Mouse (Mus musculus): ENCODE results near the gene Pomgnt2.

GRCm38 (mm10) chr9:122014241-122014667 lies 17.3 kb upstream of the Pomgnt2 start:
- TF ChIP-seq FLI1 (IDR thresholded peaks at IDR 0.05; ENCODE audit: low read length) (no peak), GATA1 (IDR thresholded peaks at IDR 0.05; ENCODE audit: borderline replicate concordance, low read length) (no peak)

All from megakaryocyte, embryonic 14.5 days (primary cell).